Comparison of ENCODE assay signal across 10 mouse cellular contexts in genomic region chr2:30443281-30443680, GRCm38 (mm10). TPM values are rescaled to one million over a fixed set of nuclear protein-coding genes. Genes with fewer than 3 reads are reported as not detected.
A peak's percentile ranks its signal among the peaks of the same experiment; 100 is the strongest.
DNase-seq lines count a peak whose midpoint lies in the region; ATAC-seq and TF ChIP-seq lines count a peak whose summit lies in the region.
"Had no signal": no experiment of that assay in that cellular context is flagged by ENCODE, and none has a peak within 500 bp of the region (broad histone marks: within the 10 kb centered on the region; RNA-seq: fewer than 3 reads in every experiment).

No protein-coding gene starts in this region.

- TF ChIP-seq POLR2A in embryonic fibroblast, embryonic 13.5 days (IDR thresholded peaks at IDR 0.05; ENCODE audit: low read depth, low read length) = no peak
- no peak for TF ChIP-seq POLR2A in lung, adult 2 months (IDR thresholded peaks at IDR 0.05; ENCODE audit: borderline replicate concordance, extremely low read depth, low read depth, low read length)

- H3K4me2 ChIP-seq in intestine, embryonic 14.5 days (ENCODE audit: low read length) = peak overlapping the region; percentile 75
- H3K4me2 ChIP-seq in neural tube, embryonic 14.5 days (ENCODE audit: low read depth, low read length) = no peak overlapping the region

- no peak for ATAC-seq in intestine, embryonic 14.5 days (replicated peaks; ENCODE audit: low FRiP score, low TSS enrichment, low read depth)
- ATAC-seq in neural tube, embryonic 14.5 days (ENCODE audit: low read depth) = no peak

- H3K27me3 ChIP-seq in intestine, embryonic 14.5 days (replicated peaks; ENCODE audit: control insufficient read depth, insufficient read depth, low read length) = no peaks in the 10 kb centered on the region
- no peaks in the 10 kb centered on the region for H3K27me3 ChIP-seq in neural tube, embryonic 14.5 days (ENCODE audit: control insufficient read depth, insufficient read depth, low read length)

- H3K36me3 ChIP-seq in intestine, embryonic 14.5 days (ENCODE audit: control insufficient read depth, insufficient read depth, low read length) = peaks cover 57% of the 10 kb centered on the region
- peaks cover 32% of the 10 kb centered on the region; the same call in 1 of the 2 replicates for H3K36me3 ChIP-seq in neural tube, embryonic 14.5 days (ENCODE audit: control insufficient read depth, insufficient read depth, low read length)

- no peak for TF ChIP-seq CTCF in left cerebral cortex, adult 2 months (IDR thresholded peaks at IDR 0.05)
- TF ChIP-seq CTCF in embryonic fibroblast, embryonic 13.5 days (IDR thresholded peaks at IDR 0.05; ENCODE audit: borderline replicate concordance, insufficient read depth, low read length) = no peak
- no peak for TF ChIP-seq CTCF in lung, adult 2 months (IDR thresholded peaks at IDR 0.05; ENCODE audit: insufficient read depth, low read length)

- intact Hi-C loops in left cerebral cortex, adult 2 months (cut with DNase I) = no loop called here

- H3K9ac ChIP-seq in intestine, embryonic 14.5 days (ENCODE audit: low read length) = 0 out of 2 replicates have a peak overlapping the region, but pooled peaks have one; percentile 25
- peak overlapping the region; percentile 32; the same call in 1 of the 2 replicates for H3K9ac ChIP-seq in neural tube, embryonic 14.5 days (replicated peaks; ENCODE audit: low read depth, low read length)

- H3K4me1 ChIP-seq in embryonic fibroblast, embryonic 13.5 days (ENCODE audit: control insufficient read depth, insufficient read depth, low read length) = peaks cover 44% of the 10 kb centered on the region
- peaks cover 62% of the 10 kb centered on the region for H3K4me1 ChIP-seq in intestine, embryonic 14.5 days (replicated peaks; ENCODE audit: control insufficient read depth, insufficient read depth, low read length)
- peaks cover 34% of the 10 kb centered on the region for H3K4me1 ChIP-seq in neural tube, embryonic 14.5 days (ENCODE audit: control insufficient read depth, insufficient read depth, low read length)
- peaks cover 47% of the 10 kb centered on the region for H3K4me1 ChIP-seq in lung, adult 2 months (ENCODE audit: control insufficient read depth, insufficient read depth, low read length)

- H3K27ac ChIP-seq in left cerebral cortex, adult 2 months = peak overlapping the region; percentile 95
- H3K27ac ChIP-seq in embryonic fibroblast, embryonic 13.5 days (ENCODE audit: insufficient read depth, low read length) = peak overlapping the region; percentile 99
- peak overlapping the region; percentile 100 for H3K27ac ChIP-seq in intestine, embryonic 14.5 days (ENCODE audit: low read depth)
- peak overlapping the region; percentile 96; the same call in 1 of the 2 replicates for H3K27ac ChIP-seq in neural tube, embryonic 14.5 days (ENCODE audit: low read depth, low read length)

- WGBS in intestine, embryonic 14.5 days = 26% methylated on average over 4 of the region's 4 CpGs
- 83% methylated on average over 4 of the region's 4 CpGs for WGBS in neural tube, embryonic 14.5 days
- WGBS in lung, adult 2 months = 31% methylated on average over 4 of the region's 4 CpGs

- no peak overlapping the region for H3K4me3 ChIP-seq in left cerebral cortex, adult 2 months
- no peak overlapping the region for H3K4me3 ChIP-seq in embryonic fibroblast, embryonic 13.5 days (ENCODE audit: insufficient read depth, low read length)
- H3K4me3 ChIP-seq in intestine, embryonic 14.5 days (ENCODE audit: low read depth, low read length) = peak overlapping the region; percentile 37; the same call in 1 of the 2 replicates
- H3K4me3 ChIP-seq in neural tube, embryonic 14.5 days (ENCODE audit: low read depth, low read length) = no peak overlapping the region
- H3K4me3 ChIP-seq in lung, adult 2 months (replicated peaks; ENCODE audit: extremely low read depth, low read depth, low read length) = no peak overlapping the region

- no peak for DNase-seq in left cerebral cortex, adult 2 months (ENCODE audit: extremely low spot score in 1 of 2, low spot score in 2 of 2)
- no peak for DNase-seq in left cerebral cortex, adult 9 months (ENCODE audit: low spot score in 2 of 2)
- DNase-seq in intestine, embryonic 14.5 days (ENCODE audit: low spot score) = no peak
- no peak for DNase-seq in layer of hippocampus, postnatal 14 days (ENCODE audit: low spot score in 2 of 2)
- DNase-seq in adrenal gland, adult 18-20 months (ENCODE audit: low spot score in 2 of 2) = no peak
- DNase-seq in lung, adult 2 months = no peak
- DNase-seq: embryo, embryonic 11 days; spleen, adult 18-20 months had no signal

- H3K9me3 ChIP-seq in intestine, embryonic 14.5 days (ENCODE audit: control insufficient read depth, low read length) = no peaks in the 10 kb centered on the region
- no peaks in the 10 kb centered on the region for H3K9me3 ChIP-seq in neural tube, embryonic 14.5 days (ENCODE audit: control insufficient read depth, low read length)

RNA-seq across cellular contexts. Expression of gene Ptpa, which starts 27.4 kb away (rescaled TPM):
- 100 to 1,000 TPM; 177 to 178 TPM for total RNA-seq in left cerebral cortex, adult 2 months (2021)
- 126 and 137 TPM in 2 replicates for polyA plus RNA-seq in embryonic fibroblast, embryonic 13.5 days (2011; ENCODE audit: insufficient read length, low read depth, missing spikeins)
- 76.6 and 78.2 TPM in 2 replicates for polyA plus RNA-seq in intestine, embryonic 14.5 days (2014; fragmentation: Nextera tagmentation; extraction: Ambion mirVana)
- polyA plus RNA-seq in neural tube, embryonic 14.5 days (2014; fragmentation: Nextera tagmentation; extraction: Ambion mirVana) = 65.8 and 70.7 TPM in 2 replicates
- 100 to 1,000 TPM; 147 to 150 TPM for total RNA-seq in layer of hippocampus, postnatal 14 days (2021)
- 100 to 1,000 TPM; 134 to 138 TPM for total RNA-seq in adrenal gland, adult 18-20 months (2021)
- polyA plus RNA-seq in lung, adult 2 months (2012; rRNA removed) = 131 and 136 TPM in 2 replicates

RNA-seq across cellular contexts. Expression of gene Crat, which starts 27.7 kb away (rescaled TPM):
- 10 to 100 TPM; 56.5 to 58.2 TPM for total RNA-seq in left cerebral cortex, adult 2 months (2021)
- polyA plus RNA-seq in embryonic fibroblast, embryonic 13.5 days (2011; ENCODE audit: insufficient read length, low read depth, missing spikeins) = 22.3 and 29.1 TPM in 2 replicates
- 22.6 and 25.3 TPM in 2 replicates for polyA plus RNA-seq in intestine, embryonic 14.5 days (2014; fragmentation: Nextera tagmentation; extraction: Ambion mirVana)
- polyA plus RNA-seq in neural tube, embryonic 14.5 days (2014; fragmentation: Nextera tagmentation; extraction: Ambion mirVana) = 27.7 and 32.4 TPM in 2 replicates
- 10 to 100 TPM; 41.0 to 41.1 TPM for total RNA-seq in layer of hippocampus, postnatal 14 days (2021)
- total RNA-seq in adrenal gland, adult 18-20 months (2021) = 100 to 1,000 TPM; 175 to 243 TPM
- polyA plus RNA-seq in lung, adult 2 months (2012; rRNA removed) = 89.2 and 103 TPM in 2 replicates

RNA-seq across cellular contexts. Expression of gene Ier5l, which starts 30.7 kb away (rescaled TPM):
- total RNA-seq in left cerebral cortex, adult 2 months (2021) = 10 to 100 TPM; 20.9 to 25.3 TPM
- 17.1 and 18.1 TPM in 2 replicates for polyA plus RNA-seq in embryonic fibroblast, embryonic 13.5 days (2011; ENCODE audit: insufficient read length, low read depth, missing spikeins)
- polyA plus RNA-seq in intestine, embryonic 14.5 days (2014; fragmentation: Nextera tagmentation; extraction: Ambion mirVana) = 2.1 TPM in 2 replicates
- polyA plus RNA-seq in neural tube, embryonic 14.5 days (2014; fragmentation: Nextera tagmentation; extraction: Ambion mirVana) = 2.3 and 2.6 TPM in 2 replicates
- total RNA-seq in layer of hippocampus, postnatal 14 days (2021) = 1 to 10 TPM; 8.5 to 9.4 TPM
- total RNA-seq in adrenal gland, adult 18-20 months (2021) = 1 to 10 TPM; 3.1 to 5.1 TPM
- polyA plus RNA-seq in lung, adult 2 months (2012; rRNA removed) = 12.6 and 22.5 TPM in 2 replicates

RNA-seq across cellular contexts. Expression of gene Dolpp1, which starts 51.2 kb away (rescaled TPM):
- total RNA-seq in left cerebral cortex, adult 2 months (2021) = 10 to 100 TPM; 25.8 to 26.8 TPM
- polyA plus RNA-seq in embryonic fibroblast, embryonic 13.5 days (2011; ENCODE audit: insufficient read length, low read depth, missing spikeins) = 26.6 and 33.8 TPM in 2 replicates
- polyA plus RNA-seq in intestine, embryonic 14.5 days (2014; fragmentation: Nextera tagmentation; extraction: Ambion mirVana) = 40.0 and 41.7 TPM in 2 replicates
- 51.5 and 57.7 TPM in 2 replicates for polyA plus RNA-seq in neural tube, embryonic 14.5 days (2014; fragmentation: Nextera tagmentation; extraction: Ambion mirVana)
- 10 to 100 TPM; 29.3 to 30.2 TPM for total RNA-seq in layer of hippocampus, postnatal 14 days (2021)
- total RNA-seq in adrenal gland, adult 18-20 months (2021) = 10 to 100 TPM; 13.2 to 15.2 TPM
- 49.1 and 55.6 TPM in 2 replicates for polyA plus RNA-seq in lung, adult 2 months (2012; rRNA removed)
